Mouse (Mus musculus) left cerebral cortex, postnatal 36 days (tissue): ENCODE results near the gene Usp29. TPM values are rescaled to one million over a fixed set of nuclear protein-coding genes. Genes with fewer than 3 reads are reported as not detected.
A peak's percentile ranks its signal among the peaks of the same experiment; 100 is the strongest.

Experiments
- DNase-seq, 2 experiments: peaks; one replicate each; pipeline ENCODE4 v3.0.0; 2021 to 2022; ENCODE audit warnings: low spot score in 2 of 2, mixed read lengths in 1 of 2
- intact Hi-C: fragments of 180-260 bp; cut with DNase I; formaldehyde crosslinking; loops from one replicate; pipeline ENCODE4 v1.15.1; 2025
- total RNA-seq, 2 experiments: library from RNA; stranded (reverse); gene quantifications; 2 replicates each; pipeline ENCODE4 v1.2.3; 2021

Gene Usp29
- 10 to 100 TPM; 32.8 to 44.1 TPM for total RNA-seq

DNA sequence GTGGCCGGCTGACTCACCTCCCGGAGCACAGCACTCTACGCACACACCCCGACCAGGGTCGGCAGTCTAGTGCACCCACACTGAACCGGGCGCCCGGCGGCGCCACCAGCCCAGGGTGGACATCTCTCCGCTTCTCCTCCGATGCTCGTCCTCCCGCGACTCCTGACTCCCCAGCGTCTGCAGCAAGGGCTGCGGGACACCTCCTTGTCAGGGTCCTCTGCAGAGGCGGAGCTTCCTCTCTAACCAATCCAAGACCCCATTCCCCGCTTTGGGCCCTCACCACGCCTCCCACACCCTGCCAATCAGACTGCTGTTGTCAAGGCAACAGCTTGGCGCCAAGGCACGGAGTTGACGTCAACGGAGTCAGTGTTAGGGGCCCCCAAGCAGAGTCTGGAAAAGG lies at the start of gene Usp29, which contains the start of gene Peg3:
TSS of gene Usp29 (plus strand) at position 338 of the 400 bp plus-strand sequence.
TSS of gene Peg3 (minus strand) at position 191 of the 400 bp plus-strand sequence.
- intact Hi-C loops = loop anchor here (1.0 to 2.0 kb wide), 2 partner anchors 46 to 189 kb away; no protein-coding TSS in a partner anchor
- peak; percentile 86 to 87 for DNase-seq

DNA sequence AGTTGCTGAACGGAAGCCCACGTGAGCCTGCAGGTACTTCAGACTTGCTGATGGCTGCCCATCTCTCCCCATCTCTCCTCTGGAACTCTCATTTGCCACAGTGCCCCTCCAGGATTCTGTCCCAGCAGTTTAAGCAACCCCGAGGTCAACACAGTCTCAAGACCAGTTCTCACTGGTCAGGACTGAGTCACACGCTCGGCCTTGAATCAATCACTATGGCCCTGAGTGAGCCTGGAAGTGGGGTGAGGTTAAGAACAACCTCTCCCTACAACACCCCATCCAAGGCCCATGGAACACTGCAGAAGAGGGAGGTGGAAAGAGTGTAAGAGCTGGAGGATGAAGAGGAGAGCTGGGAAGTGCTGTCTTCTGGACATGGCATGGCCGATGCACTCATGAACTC lies 44.9 kb upstream of the Usp29 start:
- no peak for DNase-seq
- intact Hi-C loops = no loop called here

DNA sequence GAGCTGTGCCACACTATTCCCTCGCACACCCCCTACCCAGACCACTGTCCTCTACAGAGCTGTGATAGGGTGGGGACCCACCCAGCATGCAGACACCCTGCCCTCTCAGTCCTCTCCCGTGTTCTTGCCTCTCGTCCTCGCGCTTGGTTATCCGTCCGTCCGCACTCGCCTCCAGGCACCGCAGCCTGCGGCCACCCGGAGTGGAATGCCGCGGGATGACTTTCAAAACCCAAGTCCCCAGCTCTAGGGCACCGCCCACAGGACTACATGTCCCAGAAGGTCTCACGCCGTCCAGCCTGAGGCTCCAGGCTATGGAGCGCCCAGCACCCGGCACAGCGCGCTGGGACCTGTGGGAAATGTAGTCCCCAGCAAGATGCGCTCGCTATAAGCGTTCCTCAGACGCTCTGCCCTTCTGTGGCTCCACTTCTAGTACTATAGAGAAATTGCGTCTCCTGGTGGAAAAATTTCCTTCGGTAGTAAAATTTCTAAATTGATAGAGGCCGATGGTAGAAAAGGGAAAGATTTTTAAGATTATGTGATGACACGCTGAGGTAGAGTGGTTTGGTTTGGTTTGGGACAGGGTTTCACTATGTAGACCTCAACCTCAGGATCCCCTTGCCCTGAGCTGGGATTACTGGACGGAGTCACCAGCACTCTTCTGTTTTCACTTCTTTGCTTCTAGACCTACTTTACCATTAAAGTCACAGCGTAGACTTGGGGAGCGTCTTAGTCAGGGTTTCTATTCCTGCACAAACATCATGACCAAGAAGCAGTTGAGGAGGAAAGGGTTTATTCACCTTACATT lies 33.9 kb upstream of the Usp29 start, which contains the start of gene Zim1:
TSS of gene Zim1 (minus strand) at position 210 of the 805 bp plus-strand sequence.
- intact Hi-C loops = loop anchor here (2.0 to 10.0 kb wide), 2 partner anchors 262 to 332 kb away; partner anchors contain the start of gene Zfp78
- peak; percentile 84 to 85 for DNase-seq

DNA sequence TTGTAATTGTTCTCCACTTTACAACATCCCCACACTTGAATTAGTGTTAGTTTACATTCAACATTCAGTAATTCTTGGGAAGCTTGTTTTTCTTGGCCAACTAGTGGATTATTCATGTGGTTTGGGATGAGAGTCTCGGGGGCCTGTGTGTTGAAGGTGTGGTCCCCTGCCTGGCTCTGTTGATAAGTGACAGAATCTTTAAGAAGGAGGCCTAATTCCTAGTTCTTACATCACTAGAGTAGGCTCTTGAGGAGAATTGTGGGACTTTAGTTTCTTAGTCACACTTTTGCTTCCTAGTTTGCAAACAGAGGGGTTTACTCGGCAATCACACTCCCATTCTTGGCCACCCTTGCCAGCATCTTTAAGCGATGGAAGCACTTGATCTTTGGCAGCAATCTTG lies 31.1 kb upstream of the Usp29 start:
- DNase-seq = no peak
- intact Hi-C loops = loop anchor here (10.0 kb wide), 1 partner anchor 334 kb away; the partner anchor contains the start of gene Zfp78

DNA sequence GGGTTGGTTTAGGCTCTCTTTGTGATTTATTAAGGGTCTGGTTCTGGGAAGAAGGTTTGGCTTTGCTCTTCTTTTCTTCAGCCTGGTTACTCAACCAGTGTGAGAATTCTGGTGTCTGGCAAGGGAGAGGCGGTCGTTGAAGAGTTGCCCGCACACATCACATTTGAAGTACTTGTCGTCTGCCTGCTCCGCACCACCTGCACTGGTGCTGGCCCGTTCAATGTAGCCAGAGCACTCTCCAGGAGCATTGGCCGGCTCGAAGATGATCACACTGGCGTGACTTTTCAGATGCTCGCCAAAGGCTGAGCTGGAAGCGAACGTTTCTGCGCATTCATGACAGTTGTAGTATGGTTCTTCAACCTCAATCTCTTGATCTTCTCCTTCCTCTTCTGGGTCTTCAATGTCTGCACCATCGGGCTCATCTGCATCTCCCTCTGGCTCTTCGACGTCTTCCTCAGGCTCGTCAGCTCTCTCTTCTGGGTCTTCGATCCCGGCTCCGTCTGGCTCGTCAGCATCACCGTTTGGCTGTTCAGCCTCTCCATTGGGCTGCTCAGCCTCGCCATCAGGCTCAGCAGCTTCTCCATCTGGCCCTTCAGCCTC lies 22.9 kb upstream of the Usp29 start:
- intact Hi-C loops = no loop called here
- DNase-seq = no peak

DNA sequence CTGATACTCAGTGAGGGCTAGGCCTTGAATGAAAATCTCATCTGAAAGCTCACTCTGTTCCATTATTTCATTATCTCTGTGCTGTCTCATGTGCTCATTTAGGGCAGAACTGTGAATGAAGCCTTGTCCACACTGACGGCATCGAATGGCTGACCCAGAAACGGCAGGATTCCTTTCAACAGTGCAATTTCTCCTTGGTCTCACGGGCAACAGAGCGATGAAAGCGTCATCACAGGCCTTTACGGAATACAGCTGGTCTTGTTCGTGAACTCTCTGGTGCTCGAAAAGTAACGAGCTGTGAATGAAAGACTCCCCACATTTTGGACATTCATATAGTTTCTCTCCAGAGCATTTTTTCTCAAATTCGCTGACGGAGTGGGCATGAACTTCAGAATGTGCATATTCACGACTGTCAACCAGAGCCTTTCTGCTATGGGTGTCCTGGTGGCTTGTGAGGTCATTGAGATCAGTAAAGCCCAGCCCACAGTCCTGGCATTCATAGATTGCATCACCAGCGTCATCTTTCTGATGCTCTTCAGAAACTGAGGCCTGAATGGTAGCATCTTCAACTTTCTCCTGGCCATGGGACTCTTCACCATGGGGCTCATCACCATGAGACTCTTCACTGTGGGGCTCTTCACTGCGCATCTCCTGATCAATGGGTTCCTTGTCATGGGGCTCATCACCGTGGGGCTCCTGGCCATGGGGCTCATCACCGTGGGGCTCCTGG lies 21.8 kb upstream of the Usp29 start:
- no peak for DNase-seq
- intact Hi-C loops = no loop called here

DNA sequence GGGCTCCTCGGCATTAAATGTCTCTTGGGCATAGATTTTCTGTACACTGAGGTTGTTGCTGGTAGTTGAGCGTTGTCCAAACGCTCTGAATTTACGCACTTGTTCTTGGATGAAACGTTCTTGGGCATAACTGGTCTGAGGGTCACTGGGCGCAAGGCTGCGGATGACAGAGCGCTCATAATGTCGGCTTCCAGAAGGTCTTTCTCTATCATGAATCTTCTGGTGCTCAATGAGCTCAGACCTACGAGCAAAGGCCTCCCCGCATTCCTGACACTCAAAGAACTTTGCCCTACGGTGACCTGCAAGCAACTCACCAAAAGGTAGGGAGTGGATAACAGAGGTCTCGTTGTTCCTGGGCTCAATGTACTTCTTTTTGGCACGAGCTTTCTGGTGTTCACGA lies 21.0 kb upstream of the Usp29 start:
- intact Hi-C loops = no loop called here
- no peak for DNase-seq

DNA sequence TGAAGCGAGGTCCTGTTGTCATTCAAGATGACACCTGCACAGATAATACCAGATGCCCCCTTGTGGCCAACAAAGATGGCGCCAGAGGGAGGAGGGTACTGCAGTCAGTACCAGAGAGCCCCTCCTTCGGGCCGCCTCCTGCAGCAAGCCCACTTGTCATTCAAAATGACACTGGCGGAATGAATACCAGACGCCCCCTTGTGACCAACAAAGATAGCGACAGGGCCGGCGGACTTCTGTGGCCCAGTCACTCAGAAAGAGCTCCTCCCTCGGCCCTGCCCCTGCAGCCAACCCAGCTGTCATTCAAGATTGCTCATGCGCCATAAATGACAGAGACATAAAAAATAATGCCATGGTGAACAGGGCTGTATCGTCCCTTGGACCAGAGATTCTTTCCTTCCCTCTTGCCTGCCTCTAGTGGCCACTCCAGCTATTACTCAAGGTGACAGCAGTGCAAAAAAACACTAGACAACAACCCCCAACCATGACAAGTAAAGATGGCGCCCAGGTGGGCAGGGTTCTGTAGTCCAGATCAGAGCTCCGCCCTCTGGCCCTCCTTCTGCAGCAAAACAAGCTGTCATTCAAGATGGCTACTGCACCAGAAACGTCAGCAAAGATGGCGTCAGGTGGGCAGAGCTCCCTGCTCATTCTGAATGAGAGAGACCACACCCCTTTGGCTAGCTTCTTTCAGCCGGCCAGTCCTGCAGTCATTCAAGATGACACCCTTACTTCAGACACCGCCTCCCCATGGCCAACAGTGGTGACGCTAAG lies 2.8 kb upstream of the Usp29 start:
- DNase-seq = peak; percentile 85 to 87
- intact Hi-C loops = no loop called here

DNA sequence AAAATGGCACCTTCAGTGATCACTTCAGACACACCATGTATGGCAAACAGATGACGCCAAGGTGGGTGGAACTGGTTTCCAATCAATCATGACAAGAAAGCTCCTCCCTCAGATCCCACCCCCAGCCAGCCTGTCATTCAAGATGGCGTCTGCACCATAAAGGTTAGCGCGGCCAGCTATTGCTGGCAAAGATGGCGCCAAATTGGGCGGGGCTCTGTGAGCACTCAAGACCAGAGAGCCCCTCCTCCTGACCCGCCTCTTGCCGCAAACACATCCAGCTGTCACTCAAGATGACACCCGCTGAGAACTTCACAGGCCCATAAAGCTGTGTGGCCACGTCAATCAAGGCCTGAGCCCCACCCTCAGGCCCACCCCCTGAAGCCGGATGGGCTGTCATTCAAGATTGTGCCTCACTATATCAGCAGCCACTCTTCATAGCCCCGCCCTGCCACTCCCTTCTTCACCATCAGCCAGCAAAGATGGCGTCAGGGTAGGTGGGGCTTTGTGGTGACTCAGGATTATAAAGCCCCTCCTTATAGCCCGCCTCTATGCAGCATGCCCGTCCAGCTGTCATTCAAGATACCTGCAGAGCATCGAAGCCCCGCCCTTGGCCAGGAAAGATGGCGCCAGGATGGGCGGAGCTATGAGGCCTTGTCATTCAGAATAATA lies 2.0 kb upstream of the Usp29 start:
- peak; percentile 88 to 89 for DNase-seq
- intact Hi-C loops = no loop called here

DNA sequence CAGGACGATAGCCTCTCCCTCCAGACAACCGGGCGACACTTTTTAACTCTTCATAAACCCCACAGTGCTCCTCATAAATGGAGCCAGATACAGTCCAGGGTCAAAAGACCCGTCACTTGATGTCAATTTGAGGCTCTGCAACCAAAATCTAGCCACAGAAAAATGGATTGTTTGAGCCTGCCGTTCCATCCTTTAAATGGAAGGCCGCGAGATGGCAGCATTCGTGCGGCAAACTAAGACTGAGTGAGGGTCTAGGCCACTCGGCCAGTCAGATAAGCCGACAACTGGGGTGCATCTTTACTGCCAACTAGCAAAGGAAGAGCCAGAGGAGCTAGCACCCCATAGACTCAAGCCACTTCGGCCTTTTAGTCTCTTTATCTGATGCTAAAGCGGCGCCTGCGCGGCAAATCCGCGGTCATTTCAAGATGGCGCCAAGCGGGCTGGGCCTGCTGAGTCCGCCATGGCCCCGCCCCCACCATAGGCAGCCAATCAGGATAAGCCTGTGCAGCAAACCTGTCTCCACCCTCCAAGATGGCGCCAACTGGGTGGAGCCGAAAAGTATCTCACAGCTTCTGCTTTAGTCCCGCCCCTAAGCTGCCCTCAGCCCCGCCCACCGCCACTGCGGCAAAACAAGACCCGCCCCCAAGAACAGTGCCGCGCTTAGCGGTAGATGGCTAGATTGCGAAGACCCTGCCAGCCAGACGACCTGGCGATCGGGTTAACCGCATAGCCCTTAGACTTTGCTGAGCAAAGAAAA lies 1.1 kb upstream of the Usp29 start:
- DNase-seq = peak; percentile 89 to 90
- intact Hi-C loops = no loop called here

DNA sequence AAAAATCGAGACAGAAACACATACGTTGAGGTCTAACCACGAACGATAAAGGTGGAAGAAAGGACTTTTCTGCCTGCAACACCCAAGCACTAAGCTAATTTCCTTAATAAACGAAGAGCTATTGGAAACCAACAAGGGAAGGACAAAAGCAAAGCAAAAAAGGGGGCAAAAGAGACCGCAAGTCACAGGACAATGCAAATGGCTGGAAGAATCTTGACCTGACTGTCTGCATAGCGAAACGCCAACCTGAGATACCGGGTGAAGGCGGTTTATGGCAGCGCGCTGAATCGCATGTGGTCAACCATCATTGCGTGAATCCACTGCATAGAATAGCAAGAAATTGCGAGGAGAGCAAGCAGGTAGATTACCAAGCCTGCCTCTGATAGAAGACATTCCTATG lies 423 bp downstream of the Usp29 start:
- intact Hi-C loops = loop anchor here (1.0 to 2.0 kb wide), 2 partner anchors 46 to 188 kb away; no protein-coding TSS in a partner anchor
- DNase-seq = peak in 1 of 2 experiments; percentile 22

DNA sequence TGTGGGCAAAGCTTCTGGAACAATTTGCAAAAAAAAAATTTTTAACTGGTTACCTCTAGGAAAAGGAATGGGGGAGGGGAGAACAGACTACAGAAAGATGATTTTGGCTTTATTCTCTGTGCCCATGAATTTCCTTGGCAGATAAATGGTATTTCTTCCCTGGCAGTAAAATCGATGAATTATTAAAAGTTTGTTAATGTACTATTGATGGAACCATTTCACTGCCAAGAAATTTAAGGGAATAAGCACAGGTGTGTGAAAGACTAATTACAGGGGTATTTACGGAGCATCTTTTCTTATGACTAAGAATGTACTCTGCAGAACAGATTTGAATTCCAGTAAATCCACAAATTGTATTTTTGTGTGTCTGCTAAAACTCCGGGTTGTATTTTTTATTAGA lies 995 bp downstream of the Usp29 start:
- intact Hi-C loops = loop anchor here (2.0 kb wide), 1 partner anchor 187 kb away; no protein-coding TSS in a partner anchor
- no peak for DNase-seq

DNA sequence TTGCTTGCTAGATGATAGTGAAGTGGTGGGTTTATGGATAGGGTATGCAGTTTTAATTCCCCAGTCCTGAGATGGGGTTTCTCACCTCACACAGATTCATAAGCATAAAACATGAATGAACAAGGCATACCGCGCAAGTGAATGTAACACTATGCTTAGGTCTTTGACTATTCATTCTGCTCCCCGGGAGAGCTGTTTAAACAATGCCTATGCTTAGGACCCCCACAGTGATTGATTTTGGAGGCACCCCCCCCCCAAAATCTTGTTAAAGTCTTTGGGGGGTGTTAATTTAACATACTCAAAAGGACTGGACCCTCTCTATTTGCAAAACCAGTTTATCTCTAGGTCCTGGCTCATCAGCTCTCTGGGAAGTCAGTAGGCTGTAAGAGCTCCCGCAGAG lies 1.6 kb downstream of the Usp29 start:
- intact Hi-C loops = loop anchor here (2.0 kb wide), 2 partner anchors 187 to 205 kb away; no protein-coding TSS in a partner anchor
- no peak for DNase-seq

DNA sequence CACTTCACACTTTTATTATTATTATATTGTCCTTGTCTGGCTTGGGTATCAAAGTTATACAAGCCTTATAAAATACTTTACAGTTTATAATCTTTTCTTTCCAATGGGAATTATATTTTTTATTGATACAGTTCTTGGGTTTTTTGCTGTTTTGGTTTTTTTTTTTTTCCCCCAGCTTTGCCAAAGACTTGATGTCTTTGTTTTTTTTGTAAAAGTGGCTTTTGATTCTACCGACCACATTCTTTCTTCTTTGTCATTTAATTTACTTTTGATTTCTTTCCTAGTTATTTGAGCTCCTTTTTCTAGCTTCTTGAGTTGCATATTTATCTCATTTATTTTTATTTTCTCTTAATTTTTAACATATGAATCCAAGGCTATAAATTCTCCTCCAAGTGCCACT lies 5.7 kb downstream of the Usp29 start:
- intact Hi-C loops = no loop called here
- no peak for DNase-seq

DNA sequence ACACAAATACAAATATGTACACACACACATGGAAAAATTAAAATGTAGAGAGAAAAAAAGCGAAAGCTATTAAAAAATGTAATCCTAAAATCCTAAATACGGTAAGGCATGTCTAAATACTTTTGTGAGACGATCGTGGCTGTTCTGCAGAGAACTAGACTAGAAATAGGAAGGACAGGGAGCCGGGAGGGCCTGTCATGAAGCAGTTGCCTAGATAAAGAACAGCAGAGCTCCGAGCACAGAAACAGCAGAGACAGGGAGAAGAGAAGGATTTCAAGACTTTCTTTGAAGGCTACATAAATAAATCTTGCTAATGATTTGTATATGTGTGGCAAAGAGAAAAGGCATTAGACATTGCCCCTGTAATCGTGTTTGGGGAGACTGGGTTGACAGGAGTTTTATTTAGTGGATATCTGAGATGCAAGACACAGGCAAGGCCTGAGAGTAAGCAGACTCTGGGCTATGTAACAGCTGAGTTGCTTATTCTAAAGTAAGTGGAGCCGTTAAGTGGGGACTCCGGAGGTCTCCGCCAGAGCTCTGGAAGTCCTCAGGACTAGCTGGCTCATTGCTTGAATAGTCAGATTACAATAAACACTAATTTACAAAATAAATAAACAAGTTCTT lies 14.0 kb downstream of the Usp29 start:
- DNase-seq = no peak
- intact Hi-C loops = no loop called here

DNA sequence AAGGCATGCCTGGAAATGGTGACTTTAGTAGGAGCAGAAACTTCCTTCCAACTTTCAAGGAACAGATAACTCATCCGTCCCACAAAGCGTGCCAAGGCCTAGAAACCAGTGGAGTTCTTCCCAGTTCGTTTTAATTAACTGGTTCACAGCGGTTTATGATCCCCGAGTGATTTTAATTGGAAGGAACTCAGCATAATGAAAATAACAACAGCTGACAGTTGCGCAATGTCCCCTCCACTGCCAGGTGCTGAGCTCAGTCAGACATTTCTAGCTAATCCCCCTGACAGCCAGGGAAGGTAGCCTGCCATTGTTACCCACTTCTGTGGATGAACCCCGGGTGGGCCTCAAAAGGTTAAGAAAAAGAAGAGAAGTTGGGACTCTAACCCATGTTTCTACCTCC lies 18.8 kb downstream of the Usp29 start:
- intact Hi-C loops = no loop called here
- DNase-seq = no peak

DNA sequence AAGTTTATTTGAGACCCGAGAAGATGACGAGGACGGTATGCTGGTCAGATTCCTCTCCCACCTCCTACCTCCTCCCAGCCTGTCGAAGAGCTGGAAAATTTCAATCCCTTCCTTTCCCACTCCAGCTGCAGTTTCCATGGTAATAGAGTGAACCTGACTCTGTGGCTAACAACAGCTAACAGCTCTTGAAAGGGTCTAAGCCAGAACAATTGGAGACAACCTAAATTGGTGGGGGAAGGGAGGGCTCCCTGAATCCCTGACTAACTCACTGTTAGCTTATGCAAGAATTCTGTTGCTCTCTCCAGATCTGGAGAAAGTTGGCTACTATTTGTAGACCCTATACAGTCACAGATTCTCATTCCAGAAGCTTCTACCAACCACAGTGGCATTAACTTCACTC lies 23.1 kb downstream of the Usp29 start:
- DNase-seq = no peak
- intact Hi-C loops = no loop called here
